Mouse (Mus musculus) left cerebral cortex, postnatal 4 days (tissue): ENCODE results near the gene Pdia4. TPM values are rescaled to one million over a fixed set of nuclear protein-coding genes. Genes with fewer than 3 reads are reported as not detected.
"Not testable (repeated sequence)": the region's sequence is repeated elsewhere in the genome, so short reads cannot be mapped to it uniquely, and the experiment has no call there.

Source experiments
- DNase-seq: peaks from one replicate; pipeline ENCODE4 v3.0.0-alpha.2; 2022
- intact Hi-C: fragments of 180-260 bp; cut with DNase I; formaldehyde crosslinking; loops from one replicate; pipeline ENCODE4 v1.15.1; 2025
- total RNA-seq, 2 experiments: library from RNA; stranded (reverse); gene quantifications; 2 replicates each; pipeline ENCODE4 v1.2.3; 2021

Pdia4 gene
- total RNA-seq, 2 experiments from 2014 or later = 63.0 to 73.0 TPM

DNA sequence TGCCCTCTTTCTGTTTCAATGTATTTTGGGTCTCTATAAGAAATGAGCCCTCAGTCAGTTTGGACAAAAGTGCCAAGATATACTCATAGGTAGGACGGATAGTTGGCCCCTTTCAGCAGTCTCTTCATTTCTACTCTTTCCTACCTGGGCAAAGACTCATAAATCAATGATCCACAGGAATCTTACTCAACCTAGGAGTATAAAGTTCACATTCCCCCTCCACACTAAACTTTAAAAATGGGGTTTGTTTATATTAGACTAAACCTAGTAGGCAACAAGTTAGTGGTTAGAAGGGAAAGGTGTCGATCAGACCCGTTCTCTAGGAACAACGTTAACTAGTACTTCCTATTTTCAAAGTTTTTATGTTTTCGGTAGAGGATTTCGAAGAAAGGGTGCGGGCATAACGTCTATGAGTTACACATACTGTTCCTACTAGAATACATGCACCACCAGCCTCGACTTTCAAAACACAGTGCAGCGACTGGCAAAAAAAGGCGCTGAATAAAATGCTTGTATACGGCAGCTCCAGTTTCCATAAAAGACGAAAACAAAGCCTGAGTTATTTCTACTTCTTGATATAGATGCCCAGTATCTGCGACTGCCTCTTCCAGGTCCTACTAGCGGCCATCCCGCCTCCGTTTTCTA lies 837 bp downstream of the Pdia4 start:
- intact Hi-C loops = no loop called here
- no peak for DNase-seq

DNA sequence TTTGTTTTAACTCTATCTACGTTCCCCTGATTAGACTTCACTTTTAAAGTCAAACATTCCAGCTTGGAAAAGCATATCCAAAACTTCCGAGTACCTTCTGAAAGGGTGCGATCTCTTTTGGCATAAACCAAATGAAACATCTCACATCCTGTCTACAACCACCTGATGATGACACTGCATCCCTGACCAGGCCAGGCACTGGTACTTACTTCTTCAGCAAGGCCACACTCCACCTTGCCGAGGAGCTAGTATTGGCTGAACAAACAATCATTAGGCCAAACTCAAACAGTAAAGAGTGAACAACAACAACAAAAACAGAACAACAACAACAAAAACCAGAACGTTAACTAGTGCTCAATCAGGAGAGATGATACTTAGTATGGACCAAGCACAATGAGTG lies 1.9 kb downstream of the Pdia4 start:
- intact Hi-C loops = no loop called here
- DNase-seq = no peak

DNA sequence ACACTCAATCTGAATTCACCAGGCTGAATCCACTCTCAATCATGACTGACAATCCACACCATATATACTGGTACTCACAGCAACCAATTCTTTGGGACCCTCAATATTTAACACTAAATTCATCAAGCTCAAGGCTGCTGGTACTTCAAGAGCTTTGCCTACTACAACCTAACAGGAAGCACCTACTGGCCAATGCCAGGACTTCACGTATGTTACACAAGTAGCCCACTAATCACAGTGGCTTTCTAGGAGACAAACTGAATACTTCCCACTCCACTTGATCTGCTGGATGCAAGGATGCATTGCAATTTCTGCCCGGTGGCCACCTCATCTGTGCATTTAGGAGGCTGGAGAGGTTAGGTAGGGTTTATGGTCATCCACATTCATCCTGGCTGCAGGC lies 3.0 kb downstream of the Pdia4 start:
- intact Hi-C loops = no loop called here
- DNase-seq = no peak

DNA sequence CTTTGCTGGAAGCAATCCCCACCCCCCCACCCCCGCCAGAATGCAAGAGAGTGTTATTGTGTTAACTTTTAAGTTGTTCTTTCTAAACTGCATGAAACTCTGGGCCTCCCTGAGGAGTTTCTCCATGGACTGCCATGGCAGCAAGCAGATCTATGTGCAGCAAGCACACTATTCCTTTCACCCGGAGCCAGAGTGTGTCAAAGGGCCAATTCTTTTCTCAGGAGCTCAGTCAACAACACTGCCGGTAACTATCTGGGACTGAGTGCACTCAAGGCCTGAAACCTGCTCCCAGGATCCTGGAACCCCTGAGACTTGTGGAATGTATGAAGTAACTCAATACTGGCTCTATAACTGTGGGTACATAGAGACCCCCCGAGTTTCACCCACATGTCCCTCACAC lies 4.2 kb downstream of the Pdia4 start:
- DNase-seq = no peak
- intact Hi-C loops = no loop called here

DNA sequence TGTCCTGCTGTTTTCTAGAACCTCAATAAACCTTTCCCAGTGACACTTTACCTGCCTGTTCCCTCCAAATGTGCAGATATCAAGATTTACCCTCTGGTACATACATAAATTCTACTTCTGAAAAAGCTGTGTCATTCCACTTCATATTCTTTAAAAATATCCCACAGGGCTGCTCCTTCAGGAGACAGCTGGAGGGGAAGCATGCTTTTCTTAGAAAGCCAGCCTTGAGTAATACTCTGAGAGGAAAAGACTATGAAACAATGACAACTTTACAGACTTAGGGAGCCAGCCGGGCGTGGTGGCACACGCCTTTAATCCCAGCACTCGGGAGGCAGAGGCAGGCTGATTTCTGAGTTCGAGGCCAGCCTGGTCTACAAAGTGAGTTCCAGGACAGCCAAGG lies 4.7 kb downstream of the Pdia4 start:
- intact Hi-C loops = no loop called here
- DNase-seq = no peak

DNA sequence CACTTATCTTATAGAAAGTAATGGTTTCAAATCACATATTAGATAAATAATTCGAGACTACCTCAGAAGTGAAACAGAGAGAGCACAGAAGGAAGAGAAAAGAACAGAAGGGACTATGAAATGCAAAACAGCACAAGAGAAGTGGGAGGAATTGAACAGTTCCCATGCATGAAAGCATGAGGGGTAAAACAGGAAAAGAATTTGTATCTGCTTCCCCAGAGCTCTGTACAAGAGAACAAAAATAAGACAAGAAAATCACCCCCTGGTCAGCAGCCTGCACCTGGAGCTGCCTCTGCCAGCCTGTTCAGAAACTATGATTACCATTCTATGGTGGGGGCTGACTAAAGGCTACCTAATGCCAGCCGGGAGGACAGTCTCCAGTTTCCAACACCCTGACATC lies 5.8 kb downstream of the Pdia4 start:
- no peak for DNase-seq

DNA sequence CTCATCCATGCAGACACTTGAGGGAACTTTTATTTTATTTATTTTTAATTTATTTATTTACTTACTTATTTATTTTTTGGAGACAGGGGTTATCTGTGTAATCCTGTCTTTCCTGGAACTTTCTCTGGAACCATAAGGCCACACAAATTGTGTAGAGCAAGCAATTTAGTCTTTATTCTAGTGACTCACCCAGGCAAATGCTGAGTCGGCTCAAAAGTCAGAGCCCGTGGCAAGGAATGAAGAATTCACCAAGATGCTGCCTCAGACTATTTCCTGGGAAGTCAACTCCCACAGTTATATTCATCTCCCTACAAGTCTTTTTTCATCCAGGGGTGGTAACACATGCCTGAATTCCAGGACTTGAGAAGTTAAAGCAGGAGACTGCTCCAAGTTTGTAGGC lies 7.7 kb downstream of the Pdia4 start:
- intact Hi-C loops = no loop called here
- no peak for DNase-seq

More for the DNA sequence above, 5.8 kb downstream of the Pdia4 start:
- intact Hi-C loops = no loop called here

DNA sequence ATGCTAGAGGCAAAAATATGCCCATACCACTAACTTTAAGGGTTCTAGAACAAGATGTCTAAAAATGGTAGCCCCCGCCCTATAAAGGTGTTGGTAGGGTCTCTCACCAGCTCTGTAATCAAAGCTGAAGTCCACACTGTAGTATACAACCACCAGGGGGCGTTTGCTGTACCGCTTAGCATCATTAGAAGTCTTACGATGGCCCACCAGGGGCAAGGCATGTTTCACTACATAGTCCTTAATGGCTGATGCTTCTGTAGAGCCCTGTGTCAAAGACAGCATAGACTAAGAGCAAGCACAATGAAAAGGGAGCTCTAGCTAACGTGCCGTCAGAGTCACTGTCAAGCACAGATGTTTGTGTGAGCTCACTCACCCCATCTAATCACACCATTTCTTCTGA lies 14.2 kb downstream of the Pdia4 start:
- intact Hi-C loops = no loop called here
- peak; percentile 66 for DNase-seq

DNA sequence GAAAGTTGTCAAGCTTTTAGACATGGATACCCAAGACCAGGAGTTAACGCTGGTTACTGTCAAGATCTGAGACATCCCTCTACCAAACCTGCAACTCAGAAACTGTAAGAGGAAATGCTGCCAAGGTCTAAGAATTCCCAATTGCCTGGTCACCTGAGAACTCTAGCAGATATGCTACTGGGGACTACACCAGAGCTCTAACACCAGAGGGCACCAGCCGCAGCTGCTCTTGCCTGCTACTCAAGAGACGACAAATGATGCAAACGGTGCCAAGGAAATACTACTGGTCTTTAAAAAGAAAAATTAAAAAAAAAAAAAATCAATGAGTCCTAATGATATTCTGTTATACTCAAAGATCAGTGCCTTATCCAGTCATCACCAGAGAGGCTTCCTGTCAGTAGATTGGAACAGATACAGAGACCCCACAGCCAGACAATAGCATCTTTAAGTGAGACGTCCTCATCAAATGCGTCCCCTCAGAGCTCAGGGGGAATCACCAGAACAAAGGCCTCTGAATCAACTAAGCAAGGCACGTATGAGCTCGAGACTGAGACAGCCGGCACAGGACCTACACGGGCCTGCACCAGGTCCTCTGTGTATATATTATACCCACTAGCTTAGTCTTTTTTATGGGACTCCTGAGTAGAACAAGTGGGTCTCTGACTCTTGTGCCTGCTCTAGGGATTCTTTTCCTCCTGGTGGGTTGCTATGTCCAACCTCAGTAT lies 19.0 kb downstream of the Pdia4 start:
- peak; percentile 27 for DNase-seq
- intact Hi-C loops = no loop called here

DNA sequence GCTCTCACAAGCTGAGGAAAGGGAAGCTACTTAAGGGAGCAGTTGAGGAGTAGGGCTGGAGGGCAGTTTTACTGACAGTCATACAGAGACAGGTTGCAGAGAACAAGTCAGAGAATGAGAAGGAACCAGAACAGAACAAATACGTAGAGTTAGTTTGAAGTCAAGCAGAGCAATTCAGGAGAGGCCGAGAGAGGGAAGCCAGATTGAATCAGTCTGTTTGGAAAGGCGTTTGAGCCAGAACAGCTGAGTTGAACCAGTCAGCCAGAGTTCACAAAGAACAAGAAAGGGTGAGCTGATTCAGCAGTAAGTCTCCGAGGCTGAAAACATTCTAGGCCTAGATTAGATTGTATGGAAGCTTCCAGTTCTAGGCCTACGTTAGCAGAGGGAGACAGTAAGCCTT lies 19.9 kb downstream of the Pdia4 start:
- intact Hi-C loops = no loop called here
- DNase-seq = no peak

DNA sequence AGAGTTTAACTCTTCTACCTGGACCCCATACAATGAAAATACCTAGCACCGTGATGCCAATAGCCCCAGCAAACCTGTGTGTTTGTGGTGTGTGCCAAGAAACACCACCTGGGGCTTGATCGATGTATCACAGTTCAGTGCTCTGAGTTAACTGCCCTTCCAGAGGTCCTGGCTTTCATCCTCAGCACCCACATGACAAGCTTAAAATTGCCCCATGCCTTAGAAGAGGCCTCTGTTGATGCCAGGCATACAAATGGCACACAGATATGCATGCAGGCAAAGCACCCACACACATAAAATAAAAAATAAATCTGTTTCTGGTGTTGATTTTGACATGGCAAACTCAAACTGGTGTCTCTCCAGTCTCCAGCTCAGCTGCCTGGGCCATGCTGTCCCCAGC lies 20.7 kb downstream of the Pdia4 start:
- intact Hi-C loops = no loop called here
- no peak for DNase-seq

DNA sequence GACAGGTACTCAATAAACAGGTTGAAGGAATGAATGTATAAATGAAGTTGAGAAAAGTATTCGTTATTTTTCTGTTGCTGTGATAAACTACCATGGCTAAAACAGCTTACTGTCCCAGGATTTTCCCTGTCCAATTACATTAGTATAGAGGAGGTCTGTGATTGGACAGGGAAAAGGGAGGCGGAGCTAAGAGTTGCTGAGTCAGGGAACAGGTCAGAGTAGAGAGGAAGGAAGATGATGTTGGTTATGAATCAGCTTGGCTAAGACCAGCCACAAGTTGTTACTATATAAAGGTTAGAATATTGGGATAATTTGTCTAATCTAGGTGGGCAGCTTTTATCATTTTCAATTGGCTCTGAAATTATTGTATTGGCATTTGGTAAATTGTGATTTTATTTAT lies 22.5 kb downstream of the Pdia4 start:
- DNase-seq = no peak
- intact Hi-C loops = no loop called here

DNA sequence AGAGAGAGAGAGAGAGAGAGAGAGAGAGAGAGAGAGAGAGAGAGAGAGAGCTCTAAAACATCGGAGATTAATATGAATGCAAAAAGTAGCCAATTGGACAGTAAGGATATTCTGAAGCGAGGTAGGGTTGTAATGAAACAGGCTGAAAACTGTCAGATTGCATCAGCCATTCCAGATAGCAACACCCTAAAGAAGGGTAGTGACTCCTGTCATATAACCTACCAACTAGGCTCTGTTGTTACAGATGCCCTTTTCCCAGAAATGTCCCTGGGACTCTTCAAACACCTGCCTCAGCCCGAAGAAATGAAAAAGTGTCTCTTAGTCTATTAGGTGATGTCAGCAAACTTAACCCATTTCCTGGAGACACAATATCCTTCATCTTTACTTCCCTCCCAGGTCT lies 24.4 kb downstream of the Pdia4 start:
- intact Hi-C loops = no loop called here
- DNase-seq = no peak

DNA sequence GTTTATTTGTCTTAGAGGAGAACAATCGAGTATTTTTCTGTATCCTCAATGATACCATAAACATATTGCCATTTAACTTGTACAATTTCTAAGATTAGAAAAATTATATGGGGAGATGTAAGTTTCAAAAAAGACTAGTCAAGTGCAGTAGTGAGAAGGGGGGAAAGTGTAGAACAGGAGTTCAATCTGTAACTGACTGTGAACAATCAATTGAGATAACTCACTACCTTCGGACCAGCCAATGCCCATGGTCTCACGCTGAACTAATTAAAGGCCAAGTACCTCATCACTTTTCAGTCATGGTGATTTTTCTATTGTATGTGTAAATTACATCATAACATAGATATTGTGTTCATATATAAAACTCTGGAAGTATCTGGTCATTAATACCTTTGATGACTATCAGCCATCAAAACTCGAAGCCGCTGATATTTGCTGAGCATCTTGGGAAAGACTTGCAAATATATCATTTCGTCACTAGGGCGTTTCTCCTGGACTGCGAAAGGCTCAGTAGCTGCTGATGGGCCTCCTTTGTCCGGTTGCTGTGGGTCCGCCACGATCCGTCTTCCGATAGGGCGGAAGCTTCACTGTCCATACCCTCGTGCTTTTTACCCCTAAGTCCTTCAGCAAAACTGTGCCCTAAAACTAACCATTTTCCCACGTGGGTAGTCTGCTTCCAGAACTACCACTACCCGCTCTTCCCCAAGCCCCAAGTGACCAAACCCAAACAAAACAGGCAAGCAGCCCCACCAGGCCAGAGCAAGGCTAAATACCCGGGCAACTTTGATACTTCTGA lies 25.1 kb downstream of the Pdia4 start:
- intact Hi-C loops = no loop called here
- peak; percentile 78 for DNase-seq

DNA sequence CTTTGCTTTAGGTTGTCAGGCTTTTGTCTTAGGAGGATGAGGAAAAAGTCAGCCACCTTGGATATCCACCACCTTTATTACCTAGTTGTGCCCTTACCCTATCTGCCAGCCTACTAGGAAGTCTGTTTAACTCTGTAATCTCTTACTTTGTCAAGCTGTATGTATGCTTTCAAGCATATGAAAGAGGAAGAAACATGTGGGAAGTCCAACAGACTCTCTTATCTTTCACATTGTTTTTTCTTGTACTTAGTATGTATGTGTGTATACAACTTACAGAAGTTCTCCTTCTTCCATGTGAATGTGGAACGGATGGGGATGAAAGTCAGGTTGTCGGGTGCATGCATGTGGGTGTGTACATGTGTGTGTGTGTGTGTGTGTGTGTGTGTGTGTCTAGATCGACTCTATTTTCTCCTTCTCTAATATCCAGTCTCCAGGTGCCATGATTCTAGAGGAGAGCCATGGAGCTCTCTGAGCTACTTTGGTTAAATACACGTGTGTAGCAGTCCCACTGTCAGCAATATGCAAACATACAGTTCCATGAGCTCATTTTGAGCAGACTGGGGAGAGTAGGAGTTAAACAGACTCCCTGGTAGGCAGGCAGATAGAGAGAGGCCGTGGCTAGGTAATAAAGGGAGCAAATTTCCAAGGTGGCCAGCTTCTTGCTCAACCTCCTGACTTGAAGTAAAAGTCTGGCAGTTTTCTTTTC lies 28.4 kb downstream of the Pdia4 start:
- intact Hi-C loops = no loop called here

DNA sequence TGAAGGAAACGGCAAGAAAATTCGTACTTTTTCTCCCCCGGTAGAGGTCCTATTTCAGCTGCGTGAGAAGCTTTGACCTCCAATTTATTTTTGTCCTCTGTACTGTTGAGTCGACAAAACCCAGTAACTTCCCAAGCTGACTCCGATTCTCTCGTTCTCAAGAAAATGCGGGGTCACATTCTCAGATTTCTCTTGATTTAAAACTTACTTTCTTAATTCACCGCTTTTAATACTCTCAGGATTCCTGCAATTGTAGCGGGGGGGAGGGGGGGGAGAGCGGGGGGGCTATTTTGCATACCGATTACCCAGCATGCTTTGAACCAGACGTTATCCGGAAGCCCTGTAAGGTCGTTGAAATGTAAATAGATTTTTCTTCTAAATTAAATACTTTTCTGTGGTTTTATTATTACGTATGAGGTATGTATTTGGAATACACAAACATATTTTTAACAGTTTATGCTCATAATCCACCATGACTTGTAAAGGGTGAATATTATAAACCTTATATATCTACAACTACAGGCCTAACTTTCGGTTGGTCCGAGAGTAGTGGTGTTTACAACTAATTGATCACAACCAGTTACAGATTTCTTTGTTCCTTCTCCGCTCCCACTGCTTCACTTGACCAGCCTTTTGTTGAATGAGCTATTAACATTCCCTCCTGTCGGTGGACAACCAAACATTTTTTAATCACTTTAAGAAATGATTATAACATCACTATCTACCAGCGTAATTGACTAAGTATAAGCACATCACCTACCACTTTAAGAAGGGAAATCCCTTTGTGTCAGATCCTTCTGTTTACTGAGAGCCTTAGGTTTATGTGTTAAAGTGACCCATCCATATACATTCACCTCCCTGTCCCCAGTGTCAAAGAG lies 31.9 kb downstream of the Pdia4 start:
- DNase-seq = no peak
- intact Hi-C loops = no loop called here

More for the DNA sequence above, 28.4 kb downstream of the Pdia4 start:
- no peak for DNase-seq

DNA sequence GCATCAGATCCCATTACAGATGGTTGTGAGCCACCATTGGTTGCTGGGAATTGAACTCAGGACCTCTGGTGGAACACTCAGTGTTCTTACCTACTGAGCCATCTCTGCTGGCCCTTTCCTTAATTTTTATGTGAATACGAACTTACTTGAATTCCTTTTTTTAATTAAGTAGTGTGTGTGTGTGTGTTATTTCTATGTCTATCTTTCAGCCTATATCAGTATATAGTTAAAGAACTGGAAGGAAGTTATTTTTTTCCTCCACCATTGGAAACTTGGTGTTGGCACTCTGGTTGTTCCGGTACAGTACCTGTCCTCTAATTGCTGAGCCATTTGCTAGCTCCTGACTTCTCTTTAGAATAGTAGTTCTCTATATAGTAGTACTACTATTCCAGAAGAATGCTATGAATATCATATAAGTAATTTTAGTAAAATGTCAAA lies 32.6 kb downstream of the Pdia4 start:
- intact Hi-C loops = no loop called here
- no peak for DNase-seq

DNA sequence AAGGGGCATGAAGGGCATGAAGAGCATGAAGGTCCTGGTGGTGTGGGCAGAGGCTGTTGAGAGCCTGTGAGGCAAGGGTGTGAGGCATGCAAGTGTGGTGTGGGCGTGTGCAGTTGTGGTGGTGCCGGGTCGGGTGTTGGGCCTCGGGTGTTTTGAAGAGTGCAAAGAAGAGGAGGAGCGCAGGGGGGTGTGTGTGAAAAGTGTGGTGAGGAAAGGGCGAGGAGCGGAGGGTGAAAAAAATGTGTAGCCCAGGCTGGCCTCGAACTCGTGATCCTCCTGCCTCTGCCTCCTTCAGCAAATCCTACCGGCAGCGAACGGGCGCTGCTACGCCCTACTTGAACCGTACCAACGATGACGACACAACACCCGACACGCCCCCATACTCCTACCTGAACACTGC lies 41.5 kb downstream of the Pdia4 start:
- DNase-seq, intact Hi-C loops: not testable (repeated sequence)

DNA sequence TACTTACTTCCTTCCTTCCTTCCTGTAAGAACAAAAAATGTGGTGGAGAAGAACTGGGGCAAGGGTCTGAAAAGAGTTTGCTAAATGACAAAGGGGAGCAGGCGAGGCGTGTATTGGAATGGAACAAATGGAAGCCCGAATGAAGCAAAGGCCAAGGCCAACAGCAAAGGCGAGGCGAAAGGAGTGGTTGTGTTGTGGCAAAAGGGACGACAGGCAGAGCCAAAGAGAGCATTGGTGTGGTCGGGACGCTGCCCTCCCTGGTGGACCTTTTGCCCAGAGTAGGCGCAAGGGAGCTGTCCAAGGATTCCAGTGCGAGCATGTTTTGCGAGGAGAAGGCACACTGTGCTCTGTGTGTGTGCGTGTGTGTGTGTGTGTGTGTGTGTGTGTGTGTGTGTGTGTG lies 42.1 kb downstream of the Pdia4 start:
- intact Hi-C loops, DNase-seq: not testable (repeated sequence)

DNA sequence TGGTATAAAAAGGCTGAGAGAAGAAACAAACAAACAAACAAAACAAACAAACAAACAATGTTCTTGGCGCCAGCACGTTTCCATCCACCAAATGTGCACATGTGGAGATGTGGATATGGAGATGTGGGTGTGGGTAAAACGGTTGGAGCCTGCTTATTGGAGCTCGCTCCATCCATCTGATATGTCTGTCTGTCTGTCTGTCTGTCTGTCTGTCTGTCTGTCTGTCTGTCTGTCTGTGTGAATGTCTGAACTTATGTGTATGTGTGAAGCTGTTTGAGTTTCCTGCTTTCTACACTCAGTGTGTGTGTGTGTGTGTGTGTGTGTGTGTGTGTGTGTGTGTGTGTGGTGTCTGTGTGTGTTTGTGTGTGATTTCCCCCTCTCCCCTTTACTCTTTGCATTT lies 43.4 kb downstream of the Pdia4 start:
- not testable (repeated sequence) for DNase-seq

More for the DNA sequence above, 43.4 kb downstream of the Pdia4 start:
- intact Hi-C loops = not testable (repeated sequence)
